Mouse (Mus musculus) thymus, adult 2 months (tissue): ENCODE results near the gene Cdsn.

Experiments
- CTCF ChIP-seq: fragments of 200-500 bp; IDR thresholded peaks from 2 replicates; pipeline ENCODE4 v1.5.1; 2012; ENCODE audit warnings: mild to moderate bottlenecking, control low read depth, low read length, moderate library complexity, borderline replicate concordance; ENCODE audit not compliant: control insufficient read depth, poor library complexity, insufficient read depth; ENCODE audit errors: extremely low read depth
- POLR2A ChIP-seq: fragments of 200-500 bp; IDR thresholded peaks from 2 replicates; pipeline ENCODE4 v1.6.1; 2012; ENCODE audit warnings: mild to moderate bottlenecking, low read length, control low read depth, moderate library complexity; ENCODE audit not compliant: control insufficient read depth, poor library complexity, insufficient read depth; ENCODE audit errors: extremely low read depth

DNA sequence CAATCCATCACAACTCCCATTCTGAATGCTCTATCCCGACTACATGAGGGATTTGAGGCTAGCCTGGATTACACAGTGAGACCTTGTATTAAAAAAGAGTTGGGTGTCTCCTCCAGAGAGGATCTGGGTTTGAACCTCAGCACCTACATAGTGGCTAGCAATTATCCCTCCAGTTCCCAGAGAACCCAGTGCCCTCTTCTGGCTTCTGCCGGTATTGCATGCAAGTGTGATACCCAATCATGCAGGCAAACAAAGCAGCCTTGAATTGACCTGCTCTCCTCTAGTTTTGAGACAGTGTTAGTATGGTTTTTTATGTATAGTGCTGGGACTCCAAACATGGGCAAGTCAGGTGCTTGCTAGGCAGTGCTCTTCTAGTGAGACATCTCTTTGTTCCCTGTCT lies 38.0 kb upstream of the Cdsn start:
- TF ChIP-seq POLR2A, result no peak
- no peak for TF ChIP-seq CTCF
